Mouse (Mus musculus) left cerebral cortex, adult 8-10 months (tissue): ENCODE data around the gene 6820408C15Rik. TPM values are rescaled to one million over a fixed set of nuclear protein-coding genes. Genes with fewer than 3 reads are reported as not detected.

Experiments
- DNase-seq, 2 experiments: peaks; one replicate each; pipeline ENCODE4 v3.0.0; 2022; ENCODE audit warnings: low spot score in 2 of 2
- total RNA-seq, 4 experiments: library from RNA; stranded (reverse); gene quantifications; 2 replicates each; pipeline ENCODE4 v1.2.4; 2022

Gene 6820408C15Rik
- 1 to 10 TPM; 2.0 to 3.7 (median 2.7) TPM for total RNA-seq

- no peak for DNase-seq
These were observed at the start of gene 6820408C15Rik for GRCm38 (mm10) chr2:152415287-152415686. 6820408C15Rik (plus strand) TSS chr2:152415587.

GRCm38 (mm10) chr2:152367917-152368316, 47.5 kb upstream of the 6820408C15Rik start:
- DNase-seq: no peak

- no peak for DNase-seq
These were observed 46.8 kb upstream of the 6820408C15Rik start for GRCm38 (mm10) chr2:152368532-152369140.

- DNase-seq: no peak
These were observed 43.3 kb upstream of the 6820408C15Rik start for GRCm38 (mm10) chr2:152372104-152372503.

GRCm38 (mm10) chr2:152372661-152373060, 42.7 kb upstream of the 6820408C15Rik start:
- no peak for DNase-seq

GRCm38 (mm10) chr2:152373547-152373946, 41.8 kb upstream of the 6820408C15Rik start:
- DNase-seq: no peak

- peak in 1 of 2 experiments; percentile 75 for DNase-seq
These were observed 39.6 kb upstream of the 6820408C15Rik start for GRCm38 (mm10) chr2:152375652-152376344.

- no peak for DNase-seq
These were observed 39.0 kb upstream of the 6820408C15Rik start, which contains the start of gene Nrsn2 for GRCm38 (mm10) chr2:152376345-152376741. Nrsn2 (minus strand) TSS chr2:152376638.

- no peak for DNase-seq
These were observed 31.2 kb upstream of the 6820408C15Rik start for GRCm38 (mm10) chr2:152384191-152384590.

- peak in 1 of 2 experiments; percentile 48 for DNase-seq
These were observed 22.6 kb upstream of the 6820408C15Rik start for GRCm38 (mm10) chr2:152392786-152393185.

GRCm38 (mm10) chr2:152393225-152394017, 22.0 kb upstream of the 6820408C15Rik start:
- no peak for DNase-seq

GRCm38 (mm10) chr2:152395271-152395920, 20.0 kb upstream of the 6820408C15Rik start:
- DNase-seq: peak in 1 of 2 experiments; percentile 30

- peak; percentile 64 to 93 for DNase-seq
These were observed 19.0 kb upstream of the 6820408C15Rik start for GRCm38 (mm10) chr2:152396110-152397003.

GRCm38 (mm10) chr2:152397004-152397589, 18.3 kb upstream of the 6820408C15Rik start:
- peak; percentile 68 to 93 for DNase-seq

- DNase-seq: peak; percentile 95 to 97
These were observed 17.5 kb upstream of the 6820408C15Rik start, which contains the start of gene Sox12 for GRCm38 (mm10) chr2:152397680-152398435. Sox12 (minus strand) TSS chr2:152398063.

GRCm38 (mm10) chr2:152398691-152399090, 16.7 kb upstream of the 6820408C15Rik start:
- DNase-seq: peak; percentile 82 to 92

- no peak for DNase-seq
These were observed 16.3 kb upstream of the 6820408C15Rik start for GRCm38 (mm10) chr2:152399122-152399542.

GRCm38 (mm10) chr2:152406126-152406525, 9.3 kb upstream of the 6820408C15Rik start:
- DNase-seq: peak; percentile 90 to 98

- DNase-seq: no peak
These were observed 5.6 kb upstream of the 6820408C15Rik start for GRCm38 (mm10) chr2:152409781-152410180.
